Mouse (Mus musculus) limb, embryonic 14.5 days (tissue): ENCODE measurements around the gene Slc9a7. TPM values are rescaled to one million over a fixed set of nuclear protein-coding genes. Genes with fewer than 3 reads are reported as not detected.

Experiments
- ATAC-seq: fragments of 200-750 bp; cut with Nextera tagmentation; 2 replicates; pipeline ENCODE4 v1.8.0; 2017; ENCODE audit warnings: low read depth, moderate number of reproducible peaks, moderate TSS enrichment; ENCODE audit not compliant: low FRiP score
- DNase-seq: peaks from one replicate; pipeline ENCODE4 v3.0.0-alpha.2; 2015; ENCODE audit warnings: low spot score
- H3K27ac ChIP-seq: fragments of 300-500 bp; sonication (generic); replicated peaks from 2 replicates; pipeline ENCODE4 v1.5.1; 2014; ENCODE audit warnings: low read depth, mild to moderate bottlenecking, low read length, moderate library complexity, mixed read lengths
- H3K27me3 ChIP-seq: fragments of 300-500 bp; sonication (generic); 2 replicates; pipeline ENCODE4 v1.6.1; 2014; ENCODE audit warnings: low read length, mixed read lengths; ENCODE audit not compliant: control insufficient read depth, insufficient read depth
- H3K36me3 ChIP-seq: fragments of 300-500 bp; sonication (generic); 2 replicates; pipeline ENCODE4 v1.6.1; 2014; ENCODE audit warnings: mild to moderate bottlenecking, low read length, moderate library complexity, mixed read lengths; ENCODE audit not compliant: control insufficient read depth, insufficient read depth
- H3K4me1 ChIP-seq: fragments of 300-500 bp; sonication (generic); 2 replicates; pipeline ENCODE4 v1.6.1; 2014; ENCODE audit warnings: antibody characterized with exemption, low read length, mixed read lengths; ENCODE audit not compliant: control insufficient read depth, insufficient read depth
- H3K4me2 ChIP-seq: fragments of 300-500 bp; sonication (generic); replicated peaks from 2 replicates; pipeline ENCODE4 v1.6.1; 2014; ENCODE audit warnings: low read depth, mild to moderate bottlenecking, low read length, moderate library complexity; ENCODE audit not compliant: severe bottlenecking
- H3K4me3 ChIP-seq: fragments of 300-500 bp; sonication (generic); replicated peaks from 2 replicates; pipeline ENCODE4 v1.5.1; 2014; ENCODE audit warnings: low read length
- H3K9ac ChIP-seq: fragments of 300-500 bp; sonication (generic); 2 replicates; pipeline ENCODE4 v1.6.1; 2014; ENCODE audit warnings: mild to moderate bottlenecking, low read depth, low read length, moderate library complexity; ENCODE audit not compliant: severe bottlenecking
- H3K9me3 ChIP-seq: fragments of 300-500 bp; sonication (generic); 2 replicates; pipeline ENCODE4 v1.6.1; 2016; ENCODE audit warnings: low read length; ENCODE audit not compliant: control insufficient read depth
- POLR2A ChIP-seq: fragments of 200-500 bp; IDR thresholded peaks from 2 replicates; pipeline ENCODE4 v1.8.0; 2012; ENCODE audit warnings: inconsistent platforms, mild to moderate bottlenecking, moderate library complexity, borderline replicate concordance; ENCODE audit not compliant: insufficient read depth, insufficient read length; ENCODE audit errors: extremely low read depth
- WGBS: fragments of 180-500 bp; shearing (Covaris S2); extraction: QIAGEN DNeasy Blood & Tissue Kit; methylation state at CpG from one replicate; pipeline ENCODE4 v1.1.7; 2014; 5-methylcytosine and 5-hydroxymethylcytosine counted together
- polyA plus RNA-seq, 2 experiments: library from polyadenylated mRNA; depleted of rRNA in 1 of 2; stranded (reverse) in 1 of 2; unstranded in 1 of 2; fragments of >200 nt; fragmentation: Nextera tagmentation in 1 of 2; extraction: Ambion mirVana in 1 of 2; gene quantifications; 2 replicates each; pipeline versions ENCODE4 v1.2.1 to v1.2.3; 2012 to 2014

Gene Slc9a7
- polyA plus RNA-seq (2012; rRNA removed): 1.5 and 1.8 TPM in 2 replicates
- polyA plus RNA-seq (2014; fragmentation: Nextera tagmentation; extraction: Ambion mirVana): 1.4 and 1.8 TPM in 2 replicates

- H3K36me3 ChIP-seq: no peaks in the 10 kb centered on the region
- peak within 1 kb of the TSS; percentile 51 for H3K4me3 ChIP-seq
- peak within 1 kb of the TSS; percentile 59 for H3K4me2 ChIP-seq
- H3K27me3 ChIP-seq: no peaks in the 10 kb centered on the region
- H3K4me1 ChIP-seq: no peaks in the 10 kb centered on the region
- DNase-seq (peak; percentile 18), ATAC-seq (peak; percentile 70)
- peak within 1 kb of the TSS; percentile 40 for H3K9ac ChIP-seq
- no peak within 1 kb of the TSS for H3K27ac ChIP-seq
- no peaks in the 10 kb centered on the region for H3K9me3 ChIP-seq
- TF ChIP-seq POLR2A: no peak
- WGBS: 21% methylated on average over 16 of the region's 65 CpGs
These were observed at the start of gene Slc9a7 for GRCm38 (mm10) chrX:20291282-20292039. Gene Slc9a7 (minus strand): TSS chrX:20291807.

- Histone ChIP-seq H3K27ac (no peak overlapping the region), H3K4me2 (no peak overlapping the region), H3K27me3 (no peaks in the 10 kb centered on the region), H3K4me3 (no peak overlapping the region), H3K9me3 (no peaks in the 10 kb centered on the region), H3K4me1 (no peaks in the 10 kb centered on the region), H3K9ac (no peak overlapping the region), H3K36me3 (no peaks in the 10 kb centered on the region)
- 26% methylated on average over 2 of the region's 2 CpGs for WGBS
- no peak for DNase-seq
- ATAC-seq: no peak
- TF ChIP-seq POLR2A: no peak
These were observed 44.1 kb upstream of the Slc9a7 start for GRCm38 (mm10) chrX:20335722-20336121.

- Histone ChIP-seq H3K9me3 (no peaks in the 10 kb centered on the region), H3K27me3 (no peaks in the 10 kb centered on the region), H3K36me3 (no peaks in the 10 kb centered on the region), H3K9ac (no peak overlapping the region), H3K27ac (no peak overlapping the region), H3K4me1 (no peaks in the 10 kb centered on the region), H3K4me2 (no peak overlapping the region), H3K4me3 (no peak overlapping the region)
- 59% methylated on average over 1 of the region's 1 CpGs for WGBS
- ATAC-seq (no peak), DNase-seq (no peak)
- TF ChIP-seq POLR2A: no peak
These were observed 41.1 kb upstream of the Slc9a7 start for GRCm38 (mm10) chrX:20332756-20333155.

- WGBS: 40% methylated on average over 3 of the region's 3 CpGs
- H3K27me3 ChIP-seq: no peaks in the 10 kb centered on the region
- DNase-seq: no peak
- H3K36me3 ChIP-seq: no peaks in the 10 kb centered on the region
- no peaks in the 10 kb centered on the region for H3K9me3 ChIP-seq
- no peak overlapping the region for H3K27ac ChIP-seq
- no peak overlapping the region for H3K4me3 ChIP-seq
- no peak for TF ChIP-seq POLR2A
- no peak for ATAC-seq
- H3K4me1 ChIP-seq: no peaks in the 10 kb centered on the region
- H3K9ac ChIP-seq: no peak overlapping the region
- H3K4me2 ChIP-seq: no peak overlapping the region
These were observed 15.6 kb upstream of the Slc9a7 start for GRCm38 (mm10) chrX:20307215-20307614.

GRCm38 (mm10) chrX:20305941-20306340 is 14.3 kb upstream of the Slc9a7 start:
- H3K36me3 ChIP-seq: no peaks in the 10 kb centered on the region
- H3K27ac ChIP-seq: no peak overlapping the region
- H3K4me3 ChIP-seq: no peak overlapping the region
- H3K9me3 ChIP-seq: no peaks in the 10 kb centered on the region
- H3K4me1 ChIP-seq: no peaks in the 10 kb centered on the region
- DNase-seq: no peak
- H3K9ac ChIP-seq: no peak overlapping the region
- H3K4me2 ChIP-seq: no peak overlapping the region
- TF ChIP-seq POLR2A: no peak
- H3K27me3 ChIP-seq: no peaks in the 10 kb centered on the region
- ATAC-seq: no peak
